9 mouse cellular contexts compared by ENCODE assay signal in genomic region chr9:41950109-41950990, GRCm38 (mm10).
A peak's percentile ranks its signal among the peaks of the same experiment; 100 is the strongest.
DNase-seq lines count a peak whose midpoint lies in the region; ATAC-seq and TF ChIP-seq lines count a peak whose summit lies in the region.
"Had no signal": no experiment of that assay in that cellular context is flagged by ENCODE, and none has a peak within 500 bp of the region (broad histone marks: within the 10 kb centered on the region; RNA-seq: fewer than 3 reads in every experiment).

No protein-coding gene starts in this region.

- H3K27ac ChIP-seq in forebrain, embryonic 11.5 days (ENCODE audit: low read depth, low read length), result peak overlapping the region; percentile 92
- H3K27ac ChIP-seq in heart, embryonic 15.5 days, result peak overlapping the region; percentile 96
- peak overlapping the region; percentile 20; the same call in 1 of the 2 replicates for H3K27ac ChIP-seq in liver, embryonic 12.5 days

- peak overlapping the region; percentile 36 for H3K4me3 ChIP-seq in forebrain, embryonic 11.5 days (ENCODE audit: low read depth, low read length)
- peak overlapping the region; percentile 60 for H3K4me3 ChIP-seq in heart, embryonic 15.5 days
- peak overlapping the region; percentile 42 for H3K4me3 ChIP-seq in liver, embryonic 12.5 days
- peak overlapping the region; percentile 25 for H3K4me3 ChIP-seq in myocyte

- no peaks in the 10 kb centered on the region for H3K27me3 ChIP-seq in forebrain, embryonic 11.5 days (ENCODE audit: control insufficient read depth, insufficient read depth, low read length)
- no peaks in the 10 kb centered on the region for H3K27me3 ChIP-seq in heart, embryonic 15.5 days
- H3K27me3 ChIP-seq in liver, embryonic 12.5 days (replicated peaks), result peaks cover 25% of the 10 kb centered on the region
- no peaks in the 10 kb centered on the region for H3K27me3 ChIP-seq in myocyte (ENCODE audit: control insufficient read depth, insufficient read depth, insufficient read length)

- H3K9me3 ChIP-seq in forebrain, embryonic 11.5 days (ENCODE audit: control insufficient read depth, low read length), result no peaks in the 10 kb centered on the region
- H3K9me3 ChIP-seq in heart, embryonic 15.5 days (replicated peaks), result no peaks in the 10 kb centered on the region
- no peaks in the 10 kb centered on the region for H3K9me3 ChIP-seq in liver, embryonic 12.5 days (replicated peaks)

- no peaks in the 10 kb centered on the region for H3K79me2 ChIP-seq in myocyte (ENCODE audit: control insufficient read depth, insufficient read depth)

- peak; percentile 96 for DNase-seq in 3T3-L1 (ENCODE audit: low read depth, low spot score)
- DNase-seq in brain, adult 2 months (ENCODE audit: low read depth, low spot score), result peak; percentile 86
- DNase-seq in forebrain, embryonic 11.5 days (ENCODE audit: low spot score), result peak; percentile 94
- peak; percentile 94 for DNase-seq in kidney, postnatal 10 days
- peak; percentile 72 to 86 for DNase-seq in spleen, postnatal 4 days (ENCODE audit: low spot score in 2 of 2)

- 4% methylated on average over 34 of the region's 34 CpGs for WGBS in forebrain, embryonic 11.5 days
- WGBS in heart, embryonic 15.5 days, result 11% methylated on average over 34 of the region's 34 CpGs
- 13% methylated on average over 34 of the region's 34 CpGs for WGBS in liver, embryonic 12.5 days (ENCODE audit: insufficient replicate concordance)

- peak; percentile 88 for ATAC-seq in forebrain, embryonic 11.5 days (replicated peaks; ENCODE audit: low FRiP score)
- ATAC-seq in heart, embryonic 15.5 days (replicated peaks; ENCODE audit: insufficient number of reproducible peaks, insufficient read depth, low FRiP score, low read depth), result peak; percentile 83
- 0 out of 2 replicates have a peak, but pooled peaks have one; percentile 4 for ATAC-seq in liver, embryonic 12.5 days

- TF ChIP-seq POLR2A in myocyte (IDR thresholded peaks at IDR 0.05; ENCODE audit: insufficient read length, low read depth), result peak; percentile 39

- H3K36me3 ChIP-seq in forebrain, embryonic 11.5 days (ENCODE audit: control insufficient read depth, insufficient read depth, low read length), result no peaks in the 10 kb centered on the region
- no peaks in the 10 kb centered on the region for H3K36me3 ChIP-seq in heart, embryonic 15.5 days
- H3K36me3 ChIP-seq in liver, embryonic 12.5 days, result no peaks in the 10 kb centered on the region
- H3K36me3 ChIP-seq in myocyte (ENCODE audit: control insufficient read depth, insufficient read depth), result no peaks in the 10 kb centered on the region
- H3K36me3 ChIP-seq: G1E had no signal

- H3K4me2 ChIP-seq in forebrain, embryonic 11.5 days (ENCODE audit: low read depth, low read length, severe bottlenecking), result peak overlapping the region; percentile 76
- H3K4me2 ChIP-seq in heart, embryonic 15.5 days, result peak overlapping the region; percentile 87
- H3K4me2 ChIP-seq in liver, embryonic 12.5 days, result peak overlapping the region; percentile 65
- peak overlapping the region; percentile 94 for H3K4me2 ChIP-seq in myocyte (ENCODE audit: low read depth)

- peaks cover 23% of the 10 kb centered on the region for H3K4me1 ChIP-seq in forebrain, embryonic 11.5 days (replicated peaks; ENCODE audit: control insufficient read depth, insufficient read depth, low read length)
- H3K4me1 ChIP-seq in heart, embryonic 15.5 days (replicated peaks), result peaks cover 27% of the 10 kb centered on the region
- H3K4me1 ChIP-seq in liver, embryonic 12.5 days, result 0 out of 2 replicates have a peak, but pooled peaks cover 11% of the 10 kb centered on the region

- peak overlapping the region; percentile 43 for H3ac ChIP-seq in myocyte (ENCODE audit: control insufficient read depth, insufficient read length)

- H3K9ac ChIP-seq in forebrain, embryonic 11.5 days (ENCODE audit: low read length), result peak overlapping the region; percentile 76
- H3K9ac ChIP-seq in heart, embryonic 15.5 days, result peak overlapping the region; percentile 71
- 0 out of 2 replicates have a peak overlapping the region, but pooled peaks have one; percentile 4 for H3K9ac ChIP-seq in liver, embryonic 12.5 days

TF ChIP-seq in myocyte, 11 proteins besides CTCF, POLR2A, EP300 and RAD21:
- peak in 2 of 3 experiments; percentile 7 to 47 for TF ChIP-seq MYOD1 (IDR thresholded peaks at IDR 0.05; ENCODE audit: control insufficient read depth in 1 of 3, insufficient read length in 2 of 3, low read depth in 2 of 3)
- TF ChIP-seq E2F4 (IDR thresholded peaks at IDR 0.05; ENCODE audit: insufficient read depth), result no peak
- no peak for TF ChIP-seq REST (IDR thresholded peaks at IDR 0.05; ENCODE audit: insufficient read depth, insufficient read length)
- no peak for TF ChIP-seq TCF3 (IDR thresholded peaks at IDR 0.05; ENCODE audit: insufficient read length, low read depth)
- TF ChIP-seq SRF (IDR thresholded peaks at IDR 0.05; ENCODE audit: control insufficient read depth, insufficient read length, low read depth), result no peak
- TF ChIP-seq MAX (IDR thresholded peaks at IDR 0.05; ENCODE audit: low read depth), result no peak
- no peak for TF ChIP-seq USF1 (IDR thresholded peaks at IDR 0.05; ENCODE audit: low read depth)
- TF ChIP-seq TCF12 (IDR thresholded peaks at IDR 0.05; ENCODE audit: insufficient read depth, poor library complexity, severe bottlenecking), result no peak
- TF ChIP-seq MYOG (IDR thresholded peaks at IDR 0.05; ENCODE audit: control insufficient read depth in 1 of 3, insufficient read depth in 1 of 3, insufficient read length in 2 of 3, low read depth in 2 of 3), result peak in 1 of 3 experiments; percentile 53
- peak; percentile 92 for TF ChIP-seq CEBPB (IDR thresholded peaks at IDR 0.05; ENCODE audit: insufficient read depth, poor library complexity, severe bottlenecking)

Comparison
In these comparisons a context has a peak if more than half of its experiments do, and no peak if none do; other contexts are left out.
1. Peak in every context shown above with its lines: DNase-seq, ATAC-seq, H3K4me3 ChIP-seq and H3K27ac ChIP-seq.
2. ATAC-seq: peak in every context shown above with its lines; median percentile 88 in forebrain, embryonic 11.5 days; 83 in heart, embryonic 15.5 days; 4 in liver, embryonic 12.5 days.
3. H3K27ac ChIP-seq: peak in every context shown above with its lines; median percentile 96 in heart, embryonic 15.5 days; 92 in forebrain, embryonic 11.5 days; 20 in liver, embryonic 12.5 days.
4. H3K9ac ChIP-seq: peak in every context shown above with its lines; median percentile 76 in forebrain, embryonic 11.5 days; 71 in heart, embryonic 15.5 days; 4 in liver, embryonic 12.5 days.